Mouse (Mus musculus): ENCODE results near the gene Olfr943.

Gene Olfr943

GRCm38 (mm10) chr9:39166004-39166403 is at the start of gene Olfr943:
Gene Olfr943, plus strand, starts transcription at chr9:39166304.
- no peak for DNase-seq (ENCODE audit: low spot score)

- no peak for DNase-seq (ENCODE audit: low spot score)
Observed at GRCm38 (mm10) chr9:39127326-39127725, 38.8 kb upstream of the Olfr943 start.

DNA sequence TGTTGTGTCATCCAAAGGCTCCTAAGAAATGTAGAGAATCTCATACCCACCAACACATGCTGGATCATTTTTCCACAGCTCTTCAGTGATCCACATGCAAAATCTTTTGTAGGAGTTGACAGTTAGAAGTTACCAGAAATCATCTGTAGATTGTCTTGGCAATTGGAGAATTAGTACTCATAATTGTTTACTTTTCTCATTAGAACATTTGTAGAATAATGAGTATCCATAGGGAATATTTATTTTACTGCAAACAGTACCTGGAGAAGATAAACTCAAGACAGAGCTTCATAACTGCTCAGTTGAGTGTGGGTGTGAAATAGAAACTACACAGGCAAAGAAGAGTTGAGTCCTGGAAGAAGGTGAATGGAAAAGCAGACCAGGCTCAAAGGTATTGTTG is 38.3 kb upstream of the Olfr943 start, which contains the start of gene Olfr27:
TSS of gene Olfr27 (plus strand) at position 301 of the 400 bp plus-strand sequence.
- DNase-seq (ENCODE audit: low spot score), result no peak

DNA sequence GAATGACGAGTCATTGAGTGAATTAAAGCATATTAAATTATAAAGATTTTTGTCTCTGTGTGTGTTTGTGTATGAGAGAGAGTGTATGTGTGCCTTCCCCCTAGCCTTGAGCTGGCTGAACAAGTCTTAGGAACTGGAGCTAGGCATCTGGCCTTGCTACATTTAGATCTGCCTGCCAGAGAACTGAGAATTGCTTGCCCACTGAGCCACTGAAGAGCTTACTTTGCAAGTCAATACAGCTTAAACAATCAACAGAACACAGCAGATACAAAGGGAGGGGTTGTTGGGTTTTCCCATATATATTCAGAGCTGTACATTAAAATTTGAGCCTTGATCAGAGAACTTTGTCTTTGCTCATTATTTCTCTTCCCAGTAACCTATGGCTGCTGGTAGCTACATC is 13.7 kb upstream of the Olfr943 start:
- DNase-seq (ENCODE audit: low spot score), result no peak

DNA sequence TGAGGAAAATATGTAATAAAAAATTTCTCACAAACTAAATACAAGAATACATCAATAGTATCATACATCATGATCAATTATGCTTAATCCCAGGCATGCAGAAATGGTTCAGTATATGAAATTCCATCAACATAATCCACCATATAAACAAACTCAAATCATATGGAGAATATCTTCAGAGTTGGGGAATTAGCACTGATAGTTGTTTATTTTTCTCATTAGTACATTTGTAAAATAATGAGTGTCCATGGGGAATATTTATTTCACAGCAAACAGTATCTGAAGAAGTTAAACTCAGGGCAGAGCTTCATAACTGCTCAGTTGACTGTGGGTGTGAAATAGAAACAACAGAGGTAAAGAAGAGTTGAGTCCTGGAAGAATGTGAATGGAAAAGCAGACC is 35.5 kb downstream of the Olfr943 start, which contains the start of gene Olfr944:
TSS of gene Olfr944 (plus strand) at position 301 of the 400 bp plus-strand sequence.
- DNase-seq (ENCODE audit: low spot score), result no peak
